Mouse (Mus musculus): Measurements from ENCODE around the gene Bco2.

The Bco2 gene

GRCm38 (mm10) chr9:50561918-50562360, 7.0 kb upstream of the Bco2 start:
- in situ Hi-C loops (cut with MboI, MseI) = no loop called here

- in situ Hi-C loops (cut with MboI, MseI) = no loop called here
These were observed 6.3 kb upstream of the Bco2 start, which contains the start of gene Tex12 for GRCm38 (mm10) chr9:50561145-50561917. TSS of gene Tex12 (minus strand) at chr9:50561325.

GRCm38 (mm10) chr9:50554241-50555093, 514 bp downstream of the Bco2 start, which contains the start of gene Il18:
TSS of gene Il18 (plus strand) at chr9:50554827.
- in situ Hi-C loops (cut with MboI, MseI) = no loop called here

GRCm38 (mm10) chr9:50553547-50553946, 1.4 kb downstream of the Bco2 start:
- in situ Hi-C loops (cut with MboI, MseI) = no loop called here

GRCm38 (mm10) chr9:50552206-50552605, 2.8 kb downstream of the Bco2 start:
- in situ Hi-C loops (cut with MboI, MseI) = no loop called here

- in situ Hi-C loops (cut with MboI, MseI) = loop anchor here (5.0 kb wide), 1 partner anchor 38 kb away; no protein-coding TSS in a partner anchor
These were observed 6.0 kb downstream of the Bco2 start for GRCm38 (mm10) chr9:50548936-50549335.

GRCm38 (mm10) chr9:50547859-50548478, 7.0 kb downstream of the Bco2 start:
- in situ Hi-C loops (cut with MboI, MseI) = loop anchor here (5.0 kb wide), 1 partner anchor 39 kb away; no protein-coding TSS in a partner anchor

- in situ Hi-C loops (cut with MboI, MseI) = no loop called here
These were observed 12.6 kb downstream of the Bco2 start for GRCm38 (mm10) chr9:50542401-50542800.

GRCm38 (mm10) chr9:50540170-50540569, 14.8 kb downstream of the Bco2 start:
- in situ Hi-C loops (cut with MboI, MseI) = no loop called here

GRCm38 (mm10) chr9:50537295-50537694, 17.7 kb downstream of the Bco2 start:
- in situ Hi-C loops (cut with MboI, MseI) = no loop called here

- in situ Hi-C loops (cut with MboI, MseI) = no loop called here
These were observed 18.3 kb downstream of the Bco2 start for GRCm38 (mm10) chr9:50536603-50537135.

GRCm38 (mm10) chr9:50535930-50536329, 19.1 kb downstream of the Bco2 start:
- in situ Hi-C loops (cut with MboI, MseI) = no loop called here

GRCm38 (mm10) chr9:50533791-50534190, 21.2 kb downstream of the Bco2 start:
- in situ Hi-C loops (cut with MboI, MseI) = no loop called here

GRCm38 (mm10) chr9:50533328-50533727, 21.7 kb downstream of the Bco2 start:
- in situ Hi-C loops (cut with MboI, MseI) = no loop called here

- in situ Hi-C loops (cut with MboI, MseI) = no loop called here
These were observed 24.1 kb downstream of the Bco2 start for GRCm38 (mm10) chr9:50530890-50531289.

GRCm38 (mm10) chr9:50528293-50528892, 26.6 kb downstream of the Bco2 start, which contains the start of gene Pts:
TSS of gene Pts (minus strand) at chr9:50528724.
- in situ Hi-C loops (cut with MboI, MseI) = loop anchor here (5.0 to 10.0 kb wide), 2 partner anchors 71 to 76 kb away; partner anchors contain the start of genes Sdhd and Timm8b

- in situ Hi-C loops (cut with MboI, MseI) = loop anchor here (5.0 to 10.0 kb wide), 2 partner anchors 71 to 77 kb away; partner anchors contain the start of genes Sdhd and Timm8b
These were observed 27.1 kb downstream of the Bco2 start for GRCm38 (mm10) chr9:50527860-50528259.

GRCm38 (mm10) chr9:50525585-50525984, 29.4 kb downstream of the Bco2 start:
- in situ Hi-C loops (cut with MboI, MseI) = loop anchor here (5.0 to 10.0 kb wide), 2 partner anchors 68 to 79 kb away; partner anchors contain the start of genes Sdhd and Timm8b

- in situ Hi-C loops (cut with MboI, MseI) = loop anchor here (5.0 to 10.0 kb wide), 3 partner anchors 68 to 152 kb away; partner anchors contain the start of genes Sdhd and Timm8b
These were observed 30.0 kb downstream of the Bco2 start for GRCm38 (mm10) chr9:50524936-50525335.

- in situ Hi-C loops (cut with MboI, MseI) = loop anchor here (5.0 to 10.0 kb wide), 2 partner anchors 82 to 155 kb away; partner anchors contain the start of genes Sdhd and Timm8b
These were observed 32.4 kb downstream of the Bco2 start for GRCm38 (mm10) chr9:50522574-50522973.

Data from T-helper 2 cell (primary cell).